Mouse (Mus musculus) embryonic facial prominence, embryonic 10.5 days (tissue): Measurements from ENCODE around the gene Gm5458. TPM values are rescaled to one million over a fixed set of nuclear protein-coding genes. Genes with fewer than 3 reads are reported as not detected.
"Not testable (repeated sequence)": the region's sequence is repeated elsewhere in the genome, so short reads cannot be mapped to it uniquely, and the experiment has no call there.

Experiments
- DNase-seq: peaks from one replicate; pipeline ENCODE4 v3.0.0-alpha.2; 2017; ENCODE audit warnings: low spot score
- H3K27ac ChIP-seq: fragments of 300-500 bp; sonication (generic); replicated peaks from 2 replicates; pipeline ENCODE4 v1.5.1; 2016; ENCODE audit warnings: mild to moderate bottlenecking
- H3K27me3 ChIP-seq: fragments of 300-500 bp; sonication (generic); replicated peaks from 2 replicates; pipeline ENCODE4 v1.6.1; 2016; ENCODE audit warnings: low read depth, mild to moderate bottlenecking; ENCODE audit not compliant: poor library complexity, severe bottlenecking
- H3K36me3 ChIP-seq: fragments of 300-500 bp; sonication (generic); replicated peaks from 2 replicates; pipeline ENCODE4 v1.6.1; 2016; ENCODE audit warnings: mild to moderate bottlenecking, moderate library complexity
- H3K4me1 ChIP-seq: fragments of 300-500 bp; sonication (generic); 2 replicates; pipeline ENCODE4 v1.6.1; 2016
- H3K4me3 ChIP-seq: fragments of 300-500 bp; sonication (generic); 2 replicates; pipeline ENCODE4 v1.5.1; 2016; ENCODE audit warnings: mild to moderate bottlenecking, moderate library complexity
- H3K9me3 ChIP-seq: fragments of 300-500 bp; sonication (generic); 2 replicates; pipeline ENCODE4 v1.6.1; 2016; ENCODE audit warnings: mild to moderate bottlenecking
- WGBS: fragments of 180-500 bp; shearing (Covaris S2); methylation state at CpG from one replicate; pipeline ENCODE4 v1.1.7; 2016; 5-methylcytosine and 5-hydroxymethylcytosine counted together
- polyA plus RNA-seq: library from polyadenylated mRNA; unstranded; fragments of >200 nt; fragmentation: Nextera tagmentation; extraction: Ambion mirVana; gene quantifications from 2 replicates; pipeline ENCODE4 v1.2.1, GENCODE M21; 2016

The Gm5458 gene
- polyA plus RNA-seq, result not detected in 2 replicates

DNA sequence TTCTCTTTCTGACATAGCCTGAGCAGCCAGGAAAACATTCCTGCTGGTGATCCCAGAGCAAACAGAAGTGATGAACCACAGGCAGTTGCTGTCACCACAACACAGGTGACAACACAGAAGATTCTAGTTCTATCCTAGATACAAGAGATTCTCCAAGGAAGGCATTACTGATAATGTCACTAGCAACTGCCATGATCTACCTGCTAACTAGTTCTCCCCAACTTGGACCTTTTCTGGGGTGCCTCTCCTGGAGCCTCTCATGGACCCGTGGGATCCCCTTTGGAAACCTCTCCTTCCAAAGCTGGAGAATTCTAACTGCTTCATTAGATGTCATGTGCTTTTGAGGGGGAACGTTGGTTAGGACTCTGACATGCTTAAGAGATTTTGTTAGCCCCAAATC is at the start of gene Gm5458:
Gene Gm5458, minus strand, starts transcription at position 101 of the 400 bp plus-strand sequence.
- H3K27ac ChIP-seq, H3K36me3 ChIP-seq, H3K4me1 ChIP-seq, H3K9me3 ChIP-seq, H3K27me3 ChIP-seq, DNase-seq, H3K4me3 ChIP-seq: not testable (repeated sequence)
- 76% methylated on average over 2 of the region's 2 CpGs for WGBS

DNA sequence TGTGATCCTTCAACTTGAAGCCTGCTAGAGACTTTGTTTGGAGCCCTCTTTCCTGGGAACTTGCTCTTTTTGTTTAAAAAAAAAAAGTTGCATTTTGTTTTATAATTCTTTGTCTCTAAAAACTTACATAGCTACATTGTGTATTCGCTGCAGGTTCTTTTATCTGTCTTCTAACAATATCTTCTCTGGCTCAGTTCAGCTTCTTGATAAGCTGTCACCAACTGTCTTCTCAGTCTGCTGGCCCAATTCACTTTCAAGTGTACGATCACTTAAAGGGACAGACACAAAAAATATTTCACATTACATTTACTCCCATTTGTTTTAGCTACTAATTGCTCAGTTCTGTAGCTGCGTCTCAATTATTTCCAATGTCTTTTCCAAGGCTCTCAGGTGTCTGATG is 43.9 kb upstream of the Gm5458 start:
- H3K9me3 ChIP-seq, result no peaks in the 10 kb centered on the region
- H3K4me1 ChIP-seq, result no peaks in the 10 kb centered on the region
- H3K36me3 ChIP-seq, result no peaks in the 10 kb centered on the region
- no peak for DNase-seq
- WGBS, result 86% methylated on average over 3 of the region's 3 CpGs
- no peak overlapping the region for H3K4me3 ChIP-seq
- no peak overlapping the region for H3K27ac ChIP-seq
- no peaks in the 10 kb centered on the region for H3K27me3 ChIP-seq

DNA sequence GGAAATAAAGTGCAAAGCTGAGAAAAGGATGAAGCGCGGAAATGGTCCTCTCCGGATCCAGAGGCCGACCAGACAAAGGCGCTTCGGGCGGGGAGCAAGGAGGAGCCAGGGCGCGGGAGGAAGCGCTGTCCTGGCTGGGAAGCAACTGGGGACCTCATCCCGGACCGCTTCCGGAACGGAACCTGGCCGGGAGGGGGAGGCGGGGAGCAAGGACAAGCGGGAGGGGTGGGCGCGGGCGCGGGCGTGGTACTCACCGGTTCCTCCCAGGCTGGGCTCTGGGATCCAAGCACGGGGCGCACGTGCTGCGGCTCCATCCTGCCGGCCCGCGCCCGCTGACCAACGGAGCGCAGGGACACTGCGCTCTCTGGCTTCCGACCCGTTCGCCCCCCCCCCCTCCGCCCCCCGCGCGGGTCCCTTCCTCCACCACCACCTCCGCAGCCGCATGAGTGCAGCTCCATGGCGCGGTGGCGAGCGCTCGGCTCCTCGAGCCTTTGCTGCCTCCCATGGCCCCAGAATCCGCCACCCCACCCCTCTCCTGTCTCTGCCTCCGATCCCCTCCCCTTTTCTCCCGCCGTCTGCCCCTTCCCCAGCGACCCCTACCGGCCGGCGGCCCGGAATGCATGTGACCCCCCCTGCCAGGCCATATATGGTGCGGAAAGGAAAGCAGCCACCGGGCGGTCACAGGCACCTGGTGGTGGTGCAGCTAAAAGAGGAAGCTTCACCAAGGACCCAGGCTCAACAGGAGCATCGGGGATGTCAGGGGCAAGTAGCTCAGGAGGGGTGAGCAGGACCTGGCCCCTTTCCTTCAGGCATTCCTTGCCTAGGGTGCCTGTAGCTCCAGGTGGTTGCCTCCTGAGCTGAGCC is 17.3 kb downstream of the Gm5458 start, which contains the start of gene Gm2237:
Gene Gm2237, minus strand, starts transcription at position 332 of the 864 bp plus-strand sequence.
- peak; percentile 56 for DNase-seq
- peak within 1 kb of the TSS; percentile 85 for H3K27ac ChIP-seq
- H3K9me3 ChIP-seq, H3K4me1 ChIP-seq, H3K27me3 ChIP-seq, H3K36me3 ChIP-seq: not testable (repeated sequence)
- peak within 1 kb of the TSS; percentile 62 for H3K4me3 ChIP-seq
- under 1% methylated on average over 50 of the region's 62 CpGs for WGBS

DNA sequence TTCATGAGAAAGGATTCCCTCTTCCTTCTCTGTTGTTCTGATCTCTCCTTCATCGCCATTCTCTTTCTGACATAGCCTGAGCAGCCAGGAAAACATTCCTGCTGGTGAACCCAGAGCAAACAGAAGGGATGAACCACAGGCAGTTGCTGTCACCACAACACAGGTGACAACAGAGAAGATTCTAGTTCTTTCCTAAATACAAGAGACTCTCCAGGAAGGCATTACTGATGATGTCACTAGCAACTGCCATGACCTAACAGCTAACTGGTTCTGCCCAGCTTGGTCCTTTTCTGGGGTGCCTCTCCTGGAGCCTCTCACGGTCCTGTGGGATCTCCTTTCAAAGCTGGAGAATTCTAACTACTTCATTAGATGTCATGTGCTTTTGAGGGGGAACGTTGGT is 52.5 kb downstream of the Gm5458 start, which contains the start of gene Gm2244:
Gene Gm2244, minus strand, starts transcription at position 101 of the 400 bp plus-strand sequence.
- H3K36me3 ChIP-seq, DNase-seq, H3K4me3 ChIP-seq, H3K9me3 ChIP-seq, H3K27ac ChIP-seq, H3K4me1 ChIP-seq, H3K27me3 ChIP-seq: not testable (repeated sequence)
- WGBS, result 80% methylated on average over 1 of the region's 3 CpGs

Other genes starting within 250 kb of the Gm5458 start
- not detected in 2 replicates for gene Gm21738, start 183.7 kb downstream of the Gm5458 start, polyA plus RNA-seq
- gene Gm2244, start 52.6 kb downstream of the Gm5458 start, polyA plus RNA-seq, result 0.10 and 0.26 TPM in 2 replicates
- 2.7 and 3.7 TPM in 2 replicates for gene Gm2237, start 17.4 kb downstream of the Gm5458 start, polyA plus RNA-seq
- 57.7 and 61.8 TPM in 2 replicates for gene Nid2, start 148.7 kb upstream of the Gm5458 start, polyA plus RNA-seq
- gene Rtraf, start 221.2 kb upstream of the Gm5458 start, polyA plus RNA-seq, result 226 and 232 TPM in 2 replicates